Mouse (Mus musculus) frontal cortex, adult (tissue): ENCODE measurements at regions not wholly inside any gene's neighbourhood (a gene's known extent, or its start where the extent isn't known, plus 50 kb on each side); places are given as distances from the start of the nearest gene placed in this dataset.

Experiments
- ATAC-seq: cut with Nextera tagmentation; 2 replicates; pipeline ENCODE4 v1.9.2; 2017; ENCODE audit warnings: mild to moderate bottlenecking, moderate library complexity, mixed read lengths; ENCODE audit not compliant: low TSS enrichment

DNA sequence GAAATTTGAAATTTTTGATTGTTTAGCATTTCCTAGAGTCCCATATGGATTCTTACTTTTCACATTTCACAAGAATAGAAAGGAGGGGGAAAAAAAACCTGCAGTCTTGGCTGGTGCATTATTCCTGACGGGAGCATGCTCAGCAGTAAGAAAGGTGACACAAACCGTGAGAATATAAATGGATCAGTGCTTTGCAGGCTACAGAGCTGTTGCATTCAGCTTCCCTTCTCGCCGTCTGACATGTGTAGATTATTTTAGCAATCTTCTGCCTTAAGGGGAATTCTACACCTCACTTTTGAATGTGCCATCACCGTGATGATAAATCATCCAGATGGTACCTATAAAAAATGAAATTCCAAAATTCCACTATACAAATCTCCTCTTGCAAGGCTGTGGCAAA, 55.3 kb downstream of the Crygf start:
- peak; percentile 99 for ATAC-seq

DNA sequence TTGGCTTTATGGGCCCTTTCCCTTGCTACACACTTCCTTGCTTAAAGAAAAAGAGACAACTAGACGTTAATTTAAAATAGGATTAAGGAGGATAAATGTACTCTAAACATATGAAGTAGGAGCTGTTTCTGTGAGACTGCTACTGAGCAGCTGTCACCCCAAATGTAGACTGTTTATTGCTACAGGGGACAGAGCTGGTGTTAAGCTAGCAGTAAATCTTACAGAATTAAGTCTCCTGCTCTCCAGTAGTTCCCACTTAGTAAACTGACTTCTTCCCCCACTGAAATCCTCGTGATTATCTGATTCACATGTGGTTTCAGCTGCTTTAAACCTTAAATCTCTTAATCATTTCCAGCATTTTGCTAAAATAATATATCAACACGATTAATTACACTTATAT, 74.1 kb downstream of the Crygf start:
- no peak for ATAC-seq

- peak; percentile 52; the same call in 1 of the 2 replicates for ATAC-seq
Measured at GRCm38 (mm10) chr1:66003897-66004660, 77.8 kb downstream of the Crygf start.
